Mouse (Mus musculus) MEL (cell line): ENCODE measurements at regions not wholly inside any gene's neighbourhood (a gene's known extent, or its start where the extent isn't known, plus 50 kb on each side); places are given as distances from the start of the nearest gene placed in this dataset.

Source experiments
- DNase-seq: peaks from one replicate; pipeline ENCODE4 v3.0.0; 2011; ENCODE audit warnings: low read depth, low spot score
- H3K27ac ChIP-seq: 2 replicates; pipeline ENCODE4 v1.5.1; 2012; ENCODE audit warnings: low read depth, mild to moderate bottlenecking, control low read depth, low read length, moderate library complexity; ENCODE audit not compliant: control insufficient read depth
- H3K27me3 ChIP-seq, 2 experiments: fragments of 150-350 bp in 1 of 2; sonication (generic) in 1 of 2; 2 replicates each; pipeline ENCODE4 v1.6.1; 2012; ENCODE audit warnings: low read length in 2 of 2, mild to moderate bottlenecking in 2 of 2, improper control_type of control experiment in 1 of 2, moderate library complexity in 1 of 2; ENCODE audit not compliant: insufficient read depth in 2 of 2, control insufficient read depth in 1 of 2
- H3K36me3 ChIP-seq, 2 experiments: 2 replicates each; pipeline ENCODE4 v1.6.1; 2012 to 2014; ENCODE audit warnings: low read length in 2 of 2, improper control_type of control experiment in 1 of 2, inconsistent platforms in 1 of 2, mild to moderate bottlenecking in 1 of 2; ENCODE audit not compliant: insufficient read depth in 2 of 2, control insufficient read depth in 1 of 2
- H3K4me1 ChIP-seq, 2 experiments: fragments of 150-350 bp in 1 of 2; sonication (generic) in 1 of 2; 2 replicates each; pipeline ENCODE4 v1.6.1; 2012; ENCODE audit warnings: low read length in 2 of 2, improper control_type of control experiment in 1 of 2, mild to moderate bottlenecking in 1 of 2; ENCODE audit not compliant: insufficient read depth in 2 of 2, control insufficient read depth in 1 of 2
- H3K4me3 ChIP-seq, 2 experiments: fragments of 150-350 bp in 1 of 2; sonication (generic) in 1 of 2; 2 replicates each; pipeline ENCODE4 v1.5.1; 2012; ENCODE audit warnings: low read depth in 2 of 2, low read length in 2 of 2, mild to moderate bottlenecking in 2 of 2, moderate library complexity in 2 of 2, control low read depth in 1 of 2, improper control_type of control experiment in 1 of 2; ENCODE audit not compliant: control insufficient read depth in 1 of 2, insufficient read depth in 1 of 2
- H3K79me2 ChIP-seq: 2 replicates; pipeline ENCODE4 v1.6.1; 2012; ENCODE audit warnings: mild to moderate bottlenecking, low read length, moderate library complexity; ENCODE audit not compliant: control insufficient read depth, poor library complexity, insufficient read depth
- H3K9ac ChIP-seq: 2 replicates; pipeline ENCODE4 v1.6.1; 2012; ENCODE audit warnings: low read depth, mild to moderate bottlenecking, control low read depth, low read length, moderate library complexity; ENCODE audit not compliant: control insufficient read depth, poor library complexity, severe bottlenecking
- H3K9me3 ChIP-seq: fragments of 150-350 bp; sonication (generic); replicated peaks from 2 replicates; pipeline ENCODE4 v1.6.1; 2012; ENCODE audit warnings: mild to moderate bottlenecking, low read length, improper control_type of control experiment, moderate library complexity; ENCODE audit not compliant: insufficient read depth
- BHLHE40 ChIP-seq: IDR thresholded peaks from 2 replicates; pipeline ENCODE4 v1.6.1; 2012; ENCODE audit warnings: low read depth, mild to moderate bottlenecking, inconsistent platforms, low read length, improper control_type of control experiment, borderline replicate concordance
- CHD1 ChIP-seq: IDR thresholded peaks from 2 replicates; pipeline ENCODE4 v1.6.1; 2012; ENCODE audit warnings: low read depth, mild to moderate bottlenecking, inconsistent platforms, low read length, improper control_type of control experiment
- CTCF ChIP-seq, 3 experiments: IDR thresholded peaks in 2 of 3; conservative IDR thresholded peaks in 1 of 3; 2 replicates each; pipeline ENCODE4 v1.5.1; 2011 to 2012; ENCODE audit warnings: low read length in 3 of 3, low read depth in 2 of 3, mild to moderate bottlenecking in 2 of 3, improper control_type of control experiment in 1 of 3, inconsistent platforms in 1 of 3, mixed read lengths in 1 of 3, moderate library complexity in 1 of 3; ENCODE audit not compliant: control insufficient read depth in 1 of 3, insufficient read depth in 1 of 3, poor library complexity in 1 of 3, severe bottlenecking in 1 of 3
- GATA1 ChIP-seq: IDR thresholded peaks from 2 replicates; pipeline ENCODE4 v1.6.1; 2011; ENCODE audit warnings: low read depth, low read length, improper control_type of control experiment
- HCFC1 ChIP-seq: IDR thresholded peaks from 2 replicates; pipeline ENCODE4 v1.6.1; 2012; ENCODE audit warnings: low read depth, mild to moderate bottlenecking, inconsistent platforms, low read length, improper control_type of control experiment, moderate library complexity
- JUND ChIP-seq: IDR thresholded peaks from 2 replicates; pipeline ENCODE4 v1.6.1; 2011; ENCODE audit warnings: low read depth, mild to moderate bottlenecking, improper control_type of control experiment, low read length
- MAX ChIP-seq: IDR thresholded peaks from 2 replicates; pipeline ENCODE4 v1.6.1; 2011; ENCODE audit warnings: low read length, improper control_type of control experiment
- MEF2A ChIP-seq: IDR thresholded peaks from 2 replicates; pipeline ENCODE4 v1.6.1; 2014; ENCODE audit warnings: low read depth, mild to moderate bottlenecking, inconsistent platforms, low read length, improper control_type of control experiment; ENCODE audit not compliant: poor library complexity, insufficient replicate concordance, severe bottlenecking; ENCODE audit errors: extremely low read depth
- MXI1 ChIP-seq: IDR thresholded peaks from 2 replicates; pipeline ENCODE4 v1.6.1; 2011; ENCODE audit warnings: mild to moderate bottlenecking, low read depth, low read length, improper control_type of control experiment
- MYB ChIP-seq: IDR thresholded peaks from 2 replicates; pipeline ENCODE4 v1.6.1; 2011; ENCODE audit warnings: mild to moderate bottlenecking, low read depth, low read length, improper control_type of control experiment
- MYC ChIP-seq: IDR thresholded peaks from 2 replicates; pipeline ENCODE4 v1.6.1; 2011; ENCODE audit warnings: low read depth, mild to moderate bottlenecking, low read length, improper control_type of control experiment, moderate library complexity
- NELFE ChIP-seq: IDR thresholded peaks from 2 replicates; pipeline ENCODE4 v1.6.1; 2011; ENCODE audit warnings: low read depth, low read length, improper control_type of control experiment
- POLR2AphosphoS5 ChIP-seq: IDR thresholded peaks from 2 replicates; pipeline ENCODE4 v1.6.1; 2012; ENCODE audit warnings: low read depth, borderline replicate concordance, mild to moderate bottlenecking, inconsistent platforms, low read length, moderate library complexity, mixed read lengths
- TBP ChIP-seq: IDR thresholded peaks from 2 replicates; pipeline ENCODE4 v1.8.0; 2011; ENCODE audit warnings: low read depth, low read length, improper control_type of control experiment
- USF1 ChIP-seq: IDR thresholded peaks from 2 replicates; pipeline ENCODE4 v1.6.1; 2014; ENCODE audit warnings: low read depth, mild to moderate bottlenecking, inconsistent platforms, low read length, improper control_type of control experiment, moderate library complexity
- USF2 ChIP-seq, 2 experiments: IDR thresholded peaks; 2 replicates each; pipeline ENCODE4 v1.6.1; 2011 to 2012; ENCODE audit warnings: improper control_type of control experiment in 2 of 2, low read length in 2 of 2, borderline replicate concordance in 1 of 2, inconsistent platforms in 1 of 2, low read depth in 1 of 2, mild to moderate bottlenecking in 1 of 2; ENCODE audit not compliant: insufficient read depth in 1 of 2
- ZKSCAN1 ChIP-seq: IDR thresholded peaks from 2 replicates; pipeline ENCODE4 v1.6.1; 2012; ENCODE audit warnings: low read depth, mild to moderate bottlenecking, inconsistent platforms, low read length, improper control_type of control experiment, moderate library complexity
- ZNF384 ChIP-seq: IDR thresholded peaks from 2 replicates; pipeline ENCODE4 v1.6.1; 2012; ENCODE audit warnings: low read depth, mild to moderate bottlenecking, inconsistent platforms, low read length, improper control_type of control experiment

DNA sequence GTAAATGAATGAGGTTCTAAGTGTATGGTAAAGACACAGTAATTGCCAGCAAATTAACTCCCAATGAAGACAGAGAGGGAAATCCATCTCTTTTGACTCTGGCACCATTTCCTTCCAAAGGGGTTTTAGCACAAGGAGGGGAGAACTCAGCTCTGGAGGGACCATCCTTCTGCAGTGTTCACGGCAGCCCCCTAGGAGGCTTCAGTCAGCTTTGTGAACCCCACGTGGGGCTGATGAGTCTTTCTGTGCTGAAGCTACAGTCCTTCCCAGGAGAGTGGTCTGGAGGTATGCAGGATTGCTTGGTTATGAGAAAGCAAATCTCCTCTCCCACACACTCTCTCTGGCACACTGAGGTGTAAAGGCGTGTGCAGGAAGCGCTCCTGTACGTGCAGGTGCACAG is 280.7 kb downstream of the Setd4 start:
- TF ChIP-seq JUND (no peak), USF2 (IDR thresholded peaks at IDR 0.05; ENCODE audit: borderline replicate concordance in 1 of 2, insufficient read depth in 1 of 2, low read depth in 1 of 2, low read length in 2 of 2) (no peak), TBP (no peak), CTCF (IDR thresholded peaks at IDR 0.05 in 2 of 3, conservative IDR thresholded peaks at IDR 0.05 in 1 of 3; ENCODE audit: control insufficient read depth in 1 of 3, insufficient read depth in 1 of 3, low read depth in 2 of 3, low read length in 3 of 3, poor library complexity in 1 of 3, severe bottlenecking in 1 of 3) (no peak), MYC (no peak), MXI1 (no peak), GATA1 (no peak), CHD1 (no peak), USF1 (no peak), MAX (no peak), BHLHE40 (no peak), MEF2A (no peak), POLR2AphosphoS5 (no peak)
- TF ChIP-seq, all 39 proteins: peak for 0
- H3K4me3 ChIP-seq = no peak overlapping the region
- no peak for DNase-seq
- no peaks in the 10 kb centered on the region for H3K9me3 ChIP-seq
- no peak overlapping the region for H3K9ac ChIP-seq
- H3K4me1 ChIP-seq = no peaks in the 10 kb centered on the region
- H3K36me3 ChIP-seq = no peaks in the 10 kb centered on the region
- H3K79me2 ChIP-seq = no peaks in the 10 kb centered on the region
- H3K27ac ChIP-seq = no peak overlapping the region
- H3K27me3 ChIP-seq = peaks cover 0 to 2% of the 10 kb centered on the region in 2 experiments; a peak in 1 of 4 replicates

GRCm38 (mm10) chr16:93319581-93319980 is 284.3 kb downstream of the Setd4 start:
- Histone ChIP-seq H3K36me3 (no peaks in the 10 kb centered on the region), H3K4me3 (no peak overlapping the region), H3K4me1 (no peaks in the 10 kb centered on the region), H3K9ac (no peak overlapping the region), H3K79me2 (no peaks in the 10 kb centered on the region), H3K9me3 (no peaks in the 10 kb centered on the region), H3K27me3 (peaks cover 0 to 1% of the 10 kb centered on the region in 2 experiments; a peak in 2 of 4 replicates), H3K27ac (no peak overlapping the region)
- no peak for DNase-seq
- TF ChIP-seq NELFE = no peak
- TF ChIP-seq ZKSCAN1 = no peak
- TF ChIP-seq HCFC1 = no peak
- TF ChIP-seq MEF2A = no peak
- no peak for TF ChIP-seq ZNF384
- TF ChIP-seq TBP = no peak
- TF ChIP-seq CHD1 = no peak
- no peak for TF ChIP-seq GATA1
- no peak for TF ChIP-seq MYB
